Mouse (Mus musculus) heart, embryonic 16.5 days (tissue): ENCODE results near the gene Ppm1l. TPM values are rescaled to one million over a fixed set of nuclear protein-coding genes. Genes with fewer than 3 reads are reported as not detected.

Experiments used
- ATAC-seq: fragments of 200-750 bp; cut with Nextera tagmentation; replicated peaks from 2 replicates; pipeline ENCODE4 v1.8.0; 2017; ENCODE audit warnings: moderate number of reproducible peaks; ENCODE audit not compliant: insufficient read depth, low FRiP score; ENCODE audit errors: extremely low read depth
- H3K27ac ChIP-seq: fragments of 300-500 bp; sonication (generic); 2 replicates; pipeline ENCODE4 v1.5.1; 2014; ENCODE audit warnings: mild to moderate bottlenecking, low read length, control low read depth, moderate library complexity
- H3K27me3 ChIP-seq: fragments of 300-500 bp; sonication (generic); 2 replicates; pipeline ENCODE4 v1.6.1; 2014; ENCODE audit warnings: low read length, mixed read lengths; ENCODE audit not compliant: control insufficient read depth, insufficient read depth
- H3K36me3 ChIP-seq: fragments of 300-500 bp; sonication (generic); 2 replicates; pipeline ENCODE4 v1.6.1; 2014; ENCODE audit not compliant: control insufficient read depth, insufficient read depth
- H3K4me1 ChIP-seq: fragments of 300-500 bp; sonication (generic); 2 replicates; pipeline ENCODE4 v1.6.1; 2014; ENCODE audit warnings: low read length, mixed read lengths; ENCODE audit not compliant: control insufficient read depth, insufficient read depth
- H3K4me2 ChIP-seq: fragments of 300-500 bp; sonication (generic); 2 replicates; pipeline ENCODE4 v1.6.1; 2014; ENCODE audit warnings: low read depth, mild to moderate bottlenecking, control low read depth, low read length
- H3K4me3 ChIP-seq: fragments of 300-500 bp; sonication (generic); 2 replicates; pipeline ENCODE4 v1.5.1; 2014; ENCODE audit warnings: mild to moderate bottlenecking, control low read depth, low read length
- H3K9ac ChIP-seq: fragments of 300-500 bp; sonication (generic); 2 replicates; pipeline ENCODE4 v1.6.1; 2014; ENCODE audit warnings: low read length, control low read depth
- H3K9me3 ChIP-seq: fragments of 300-500 bp; sonication (generic); replicated peaks from 2 replicates; pipeline ENCODE4 v1.6.1; 2016; ENCODE audit warnings: low read length; ENCODE audit not compliant: control insufficient read depth
- WGBS: fragments of 180-500 bp; shearing (Covaris S2); extraction: QIAGEN DNeasy Blood & Tissue Kit; methylation state at CpG from one replicate; pipeline ENCODE4 v1.1.7; 2014; 5-methylcytosine and 5-hydroxymethylcytosine counted together
- polyA plus RNA-seq: library from polyadenylated mRNA; unstranded; fragments of >200 nt; fragmentation: Nextera tagmentation; extraction: Ambion mirVana; gene quantifications from 2 replicates; pipeline ENCODE4 v1.2.1, GENCODE M21; 2015

The Ppm1l gene
- polyA plus RNA-seq, 1 experiment from 2014 or later = 8.4 TPM

DNA sequence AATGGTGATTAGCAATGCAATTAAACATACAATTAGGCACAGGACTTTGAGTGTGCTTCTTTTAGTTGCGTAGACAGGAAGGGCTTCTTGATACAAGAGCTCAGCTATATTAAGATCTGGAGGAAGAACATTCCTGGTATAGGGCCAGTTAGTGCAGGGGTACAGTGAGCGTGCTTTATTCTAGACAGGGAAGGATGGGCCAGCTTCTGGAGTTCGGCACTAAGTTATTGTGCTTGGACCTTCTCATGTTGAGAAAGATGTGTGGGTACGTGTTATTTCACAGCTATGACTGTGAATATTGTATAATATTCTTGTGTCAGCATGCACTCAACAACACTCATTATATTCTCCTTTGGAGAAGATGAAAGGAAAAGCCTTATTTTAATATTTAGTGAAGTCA is 29.9 kb downstream of the Ppm1l start:
- H3K4me1 ChIP-seq = peaks cover 21% of the 10 kb centered on the region
- H3K9ac ChIP-seq = no peak overlapping the region
- no peak; the same call in 1 of the 2 replicates for ATAC-seq
- no peak overlapping the region for H3K4me2 ChIP-seq
- no peaks in the 10 kb centered on the region for H3K9me3 ChIP-seq
- H3K27ac ChIP-seq = no peak overlapping the region
- WGBS = 60% methylated on average over 4 of the region's 4 CpGs
- H3K36me3 ChIP-seq = no peaks in the 10 kb centered on the region
- no peaks in the 10 kb centered on the region for H3K27me3 ChIP-seq
- no peak overlapping the region for H3K4me3 ChIP-seq

DNA sequence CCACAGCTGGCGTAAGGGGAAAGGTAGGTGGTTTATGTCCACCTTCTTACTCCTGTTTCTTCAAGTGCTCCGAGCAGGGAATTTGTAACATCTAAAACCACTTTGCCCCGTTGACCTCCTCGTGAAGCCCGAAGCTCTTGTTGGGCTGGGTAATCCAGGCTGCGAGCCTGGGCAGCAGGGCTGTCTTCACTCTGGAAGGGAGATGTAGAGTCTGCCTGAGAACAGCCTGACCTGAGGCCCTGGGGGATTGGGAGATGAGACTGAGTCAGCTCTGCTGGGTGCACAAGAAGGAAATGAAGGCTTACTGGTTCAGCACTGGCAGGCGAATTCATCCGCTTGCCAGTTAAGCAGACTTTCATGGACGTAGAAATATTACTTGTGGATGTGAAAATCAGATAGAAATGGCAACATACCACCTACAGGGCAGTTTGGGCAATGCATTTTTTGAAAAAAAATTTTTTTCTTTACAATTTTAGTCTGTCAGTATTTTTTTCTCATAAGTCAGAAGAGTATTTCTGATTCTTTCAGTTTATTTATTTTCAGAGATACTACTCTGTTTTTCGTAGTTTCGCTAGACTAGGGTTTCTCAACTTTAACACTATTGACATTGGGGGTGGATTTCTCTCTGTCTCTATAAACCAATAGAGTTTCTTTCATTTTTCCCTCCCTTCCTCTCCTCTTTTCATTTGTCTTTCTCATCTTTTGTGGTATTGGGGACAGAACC is 31.7 kb downstream of the Ppm1l start:
- Histone ChIP-seq H3K27me3 (no peaks in the 10 kb centered on the region), H3K27ac (no peak overlapping the region), H3K36me3 (no peaks in the 10 kb centered on the region), H3K9ac (no peak overlapping the region), H3K4me2 (no peak overlapping the region), H3K4me3 (no peak overlapping the region), H3K4me1 (peaks cover 18% of the 10 kb centered on the region), H3K9me3 (no peaks in the 10 kb centered on the region)
- ATAC-seq = no peak
- 73% methylated on average over 11 of the region's 11 CpGs for WGBS

DNA sequence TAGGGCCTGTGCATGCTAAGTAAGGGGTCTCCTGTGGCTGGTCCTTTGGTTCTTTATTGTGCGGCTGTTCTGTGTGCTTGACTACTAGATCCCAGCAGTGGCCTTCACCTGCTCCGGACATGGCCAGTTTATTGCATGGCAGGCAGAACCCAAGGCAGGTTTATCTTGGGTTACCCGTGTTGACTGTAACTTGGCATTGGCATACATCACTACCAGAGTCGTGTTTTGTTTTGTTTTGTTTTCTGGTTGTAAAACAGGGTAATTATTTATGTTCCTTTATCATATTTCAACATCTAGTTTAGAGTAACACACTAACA is 32.2 kb downstream of the Ppm1l start:
- 69% methylated on average over 4 of the region's 4 CpGs for WGBS

DNA sequence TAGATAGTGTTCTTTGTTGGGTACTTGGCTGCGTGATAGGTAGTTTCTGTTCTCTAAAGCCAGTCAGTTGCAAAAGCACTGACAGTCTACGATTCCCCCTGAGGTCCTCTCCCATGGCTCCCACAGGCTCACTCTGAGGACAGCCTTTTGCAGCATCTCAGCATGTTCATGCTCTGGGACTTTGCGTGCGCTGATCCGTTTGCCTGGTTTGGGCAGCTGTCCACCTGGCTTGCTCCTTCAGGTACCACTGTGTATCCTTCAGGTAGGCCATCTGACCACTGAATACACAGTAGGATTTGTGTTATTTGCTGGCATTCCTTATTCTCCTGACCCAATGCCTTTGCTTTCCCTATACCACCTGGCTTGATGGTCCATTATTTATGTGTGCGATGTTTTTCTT is 33.3 kb downstream of the Ppm1l start:
- Histone ChIP-seq H3K9ac (no peak overlapping the region), H3K27me3 (no peaks in the 10 kb centered on the region), H3K27ac (no peak overlapping the region), H3K9me3 (no peaks in the 10 kb centered on the region), H3K36me3 (no peaks in the 10 kb centered on the region), H3K4me1 (peaks cover 23% of the 10 kb centered on the region), H3K4me2 (no peak overlapping the region), H3K4me3 (no peak overlapping the region)
- ATAC-seq = no peak
- 92% methylated on average over 6 of the region's 6 CpGs for WGBS

More for the DNA sequence above, 32.2 kb downstream of the Ppm1l start:
- Histone ChIP-seq H3K27me3 (no peaks in the 10 kb centered on the region), H3K9ac (no peak overlapping the region), H3K36me3 (no peaks in the 10 kb centered on the region), H3K27ac (no peak overlapping the region), H3K4me2 (no peak overlapping the region), H3K4me1 (peaks cover 18% of the 10 kb centered on the region), H3K9me3 (no peaks in the 10 kb centered on the region), H3K4me3 (no peak overlapping the region)
- no peak for ATAC-seq

DNA sequence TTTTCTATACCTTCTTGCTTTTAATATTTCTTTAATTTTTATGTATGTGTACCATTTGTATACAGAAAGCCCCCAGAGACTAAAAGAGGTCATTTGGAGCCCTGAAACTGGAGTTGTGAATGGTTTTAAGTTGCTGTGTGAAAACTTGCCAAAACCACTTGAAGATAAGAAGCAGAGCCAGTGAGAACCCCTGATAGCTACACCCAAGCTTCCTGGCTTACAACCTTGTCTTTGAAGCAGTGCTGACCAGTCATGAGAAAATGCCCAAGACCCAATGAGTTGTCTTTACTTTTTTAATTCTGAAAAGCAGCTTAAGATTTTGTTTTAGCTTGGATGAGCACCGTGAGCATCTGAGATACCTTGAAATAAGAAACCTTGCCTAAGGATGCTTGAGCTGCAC is 35.5 kb downstream of the Ppm1l start:
- ATAC-seq = peak; percentile 61; the same call in 1 of the 2 replicates
- no peaks in the 10 kb centered on the region for H3K36me3 ChIP-seq
- peaks cover 18% of the 10 kb centered on the region for H3K4me1 ChIP-seq
- 29% methylated on average over 1 of the region's 1 CpGs for WGBS
- H3K27ac ChIP-seq = no peak overlapping the region
- H3K9ac ChIP-seq = no peak overlapping the region
- no peaks in the 10 kb centered on the region for H3K9me3 ChIP-seq
- no peak overlapping the region for H3K4me3 ChIP-seq
- H3K27me3 ChIP-seq = no peaks in the 10 kb centered on the region
- H3K4me2 ChIP-seq = peak overlapping the region; percentile 11; the same call in 1 of the 2 replicates

DNA sequence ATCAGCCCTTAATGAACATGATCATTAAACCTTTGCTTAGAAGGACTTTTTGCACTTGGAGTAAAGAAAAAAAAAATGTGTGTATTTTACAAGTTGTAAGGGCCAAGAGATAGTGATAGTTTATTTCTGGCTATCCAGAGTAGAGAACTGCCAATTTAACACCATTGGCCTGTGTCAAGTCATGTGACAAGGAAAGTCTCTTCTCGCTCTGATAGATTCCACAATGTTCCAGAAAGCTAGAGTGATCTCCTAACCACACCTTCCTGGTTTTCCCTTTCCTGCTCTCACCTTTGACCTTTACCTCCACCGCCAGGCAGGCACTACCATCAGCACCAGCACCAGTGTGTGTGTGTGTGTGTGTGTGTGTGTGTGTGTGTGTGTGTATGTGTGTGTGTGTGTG is 38.0 kb downstream of the Ppm1l start:
- H3K27ac ChIP-seq = no peak overlapping the region
- 61% methylated on average over 2 of the region's 2 CpGs for WGBS

DNA sequence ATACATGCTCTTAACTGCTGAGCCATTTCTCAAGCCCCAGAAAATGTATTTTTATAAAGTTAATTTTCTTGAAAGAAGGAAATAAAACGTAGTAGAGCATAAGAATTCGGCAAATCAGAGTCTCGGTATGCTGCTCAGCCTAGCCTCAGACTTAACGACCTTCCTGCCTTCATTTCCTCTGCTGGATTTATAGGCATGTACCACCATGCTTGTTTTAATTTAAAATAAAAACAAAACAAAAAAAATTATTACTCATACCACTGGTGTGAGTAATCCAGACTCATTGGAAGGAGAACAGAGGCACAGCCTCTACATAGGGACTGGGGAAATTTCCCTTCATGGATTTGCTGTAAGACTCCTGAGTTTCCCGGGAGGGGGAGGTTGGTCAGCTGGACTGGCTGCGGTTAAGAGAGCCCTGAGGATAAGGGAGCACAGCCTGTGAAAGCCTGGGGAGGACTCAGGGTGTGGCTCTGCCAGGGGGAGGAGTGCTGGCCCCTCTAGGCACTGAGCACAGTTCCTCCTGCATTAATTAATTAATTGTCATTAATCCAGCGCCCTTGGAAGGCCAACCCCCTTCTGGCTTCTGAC is 39.5 kb downstream of the Ppm1l start:
- no peak for ATAC-seq
- 77% methylated on average over 7 of the region's 7 CpGs for WGBS
- Histone ChIP-seq H3K27me3 (no peaks in the 10 kb centered on the region), H3K27ac (no peak overlapping the region), H3K4me2 (no peak overlapping the region), H3K4me1 (peaks cover 20% of the 10 kb centered on the region), H3K36me3 (no peaks in the 10 kb centered on the region), H3K9me3 (no peaks in the 10 kb centered on the region), H3K9ac (no peak overlapping the region), H3K4me3 (no peak overlapping the region)

More for the DNA sequence above, 38.0 kb downstream of the Ppm1l start:
- H3K9ac ChIP-seq = no peak overlapping the region
- H3K9me3 ChIP-seq = no peaks in the 10 kb centered on the region
- H3K36me3 ChIP-seq = no peaks in the 10 kb centered on the region
- no peaks in the 10 kb centered on the region for H3K27me3 ChIP-seq
- ATAC-seq = no peak
- H3K4me3 ChIP-seq = no peak overlapping the region
- H3K4me1 ChIP-seq = peaks cover 20% of the 10 kb centered on the region
- H3K4me2 ChIP-seq = no peak overlapping the region

DNA sequence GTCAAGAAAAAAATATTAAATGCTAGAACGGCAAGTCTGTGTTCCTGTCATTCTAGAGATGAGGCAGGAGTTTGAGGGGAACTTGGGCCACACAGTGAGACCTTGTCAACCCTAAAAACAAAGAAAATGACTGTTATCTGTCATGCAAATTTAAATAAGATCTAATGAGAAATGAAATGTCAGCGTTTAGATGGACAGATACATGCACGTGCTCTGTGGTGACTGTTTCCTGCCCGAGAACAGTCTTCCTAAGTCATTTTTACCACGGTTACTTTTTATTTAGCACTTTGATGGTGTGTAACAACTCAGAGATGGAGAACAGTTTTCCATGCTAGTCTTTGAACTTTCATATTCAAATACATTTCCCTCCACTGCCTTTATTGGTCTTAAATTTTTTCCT is 40.1 kb downstream of the Ppm1l start:
- no peak overlapping the region for H3K27ac ChIP-seq
- H3K36me3 ChIP-seq = no peaks in the 10 kb centered on the region
- 74% methylated on average over 5 of the region's 5 CpGs for WGBS
- H3K9ac ChIP-seq = no peak overlapping the region
- H3K4me1 ChIP-seq = peaks cover 21% of the 10 kb centered on the region
- no peaks in the 10 kb centered on the region for H3K9me3 ChIP-seq
- no peak overlapping the region for H3K4me2 ChIP-seq
- no peak for ATAC-seq
- no peak overlapping the region for H3K4me3 ChIP-seq
- no peaks in the 10 kb centered on the region for H3K27me3 ChIP-seq

DNA sequence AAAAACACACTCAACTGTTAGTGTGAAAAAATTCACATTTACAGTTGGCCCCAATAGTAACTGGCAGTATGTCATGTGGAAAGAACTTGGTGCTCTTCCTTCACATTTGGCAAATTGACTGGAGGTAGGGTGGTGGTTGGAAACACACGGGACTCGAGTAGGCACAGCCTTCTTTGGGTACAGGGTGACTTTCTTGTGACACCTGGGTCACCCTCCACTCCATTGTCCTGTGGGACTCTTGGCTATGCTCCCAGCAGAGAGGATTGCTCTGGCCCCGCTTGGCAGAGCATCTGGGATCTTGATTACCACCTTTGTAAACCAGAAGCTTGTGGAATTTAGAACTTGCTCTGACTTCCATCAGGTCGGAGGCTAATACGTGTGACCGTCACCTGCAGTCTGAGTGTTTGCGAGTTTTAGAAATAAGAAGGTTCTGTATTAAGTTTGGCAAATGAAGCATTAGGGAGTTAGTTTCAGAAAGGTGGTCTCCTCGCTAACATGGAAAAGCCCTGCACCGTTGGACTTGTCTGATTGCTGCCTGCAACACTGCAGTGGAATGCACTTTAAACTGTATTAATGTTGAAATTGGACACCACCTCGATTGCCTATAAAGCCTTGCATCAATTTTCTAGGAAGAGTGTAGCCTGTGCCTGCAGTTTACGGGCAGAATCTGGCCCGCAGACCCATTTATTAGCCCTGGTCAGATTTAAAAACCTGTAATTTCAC is 41.4 kb downstream of the Ppm1l start:
- H3K9ac ChIP-seq = no peak overlapping the region
- WGBS = 71% methylated on average over 12 of the region's 12 CpGs
- H3K27ac ChIP-seq = no peak overlapping the region
- H3K27me3 ChIP-seq = no peaks in the 10 kb centered on the region
- H3K4me3 ChIP-seq = no peak overlapping the region
- H3K4me1 ChIP-seq = peaks cover 21% of the 10 kb centered on the region
- no peaks in the 10 kb centered on the region for H3K36me3 ChIP-seq
- ATAC-seq = no peak
- no peaks in the 10 kb centered on the region for H3K9me3 ChIP-seq
- no peak overlapping the region for H3K4me2 ChIP-seq
